In the genomic region with DNA sequence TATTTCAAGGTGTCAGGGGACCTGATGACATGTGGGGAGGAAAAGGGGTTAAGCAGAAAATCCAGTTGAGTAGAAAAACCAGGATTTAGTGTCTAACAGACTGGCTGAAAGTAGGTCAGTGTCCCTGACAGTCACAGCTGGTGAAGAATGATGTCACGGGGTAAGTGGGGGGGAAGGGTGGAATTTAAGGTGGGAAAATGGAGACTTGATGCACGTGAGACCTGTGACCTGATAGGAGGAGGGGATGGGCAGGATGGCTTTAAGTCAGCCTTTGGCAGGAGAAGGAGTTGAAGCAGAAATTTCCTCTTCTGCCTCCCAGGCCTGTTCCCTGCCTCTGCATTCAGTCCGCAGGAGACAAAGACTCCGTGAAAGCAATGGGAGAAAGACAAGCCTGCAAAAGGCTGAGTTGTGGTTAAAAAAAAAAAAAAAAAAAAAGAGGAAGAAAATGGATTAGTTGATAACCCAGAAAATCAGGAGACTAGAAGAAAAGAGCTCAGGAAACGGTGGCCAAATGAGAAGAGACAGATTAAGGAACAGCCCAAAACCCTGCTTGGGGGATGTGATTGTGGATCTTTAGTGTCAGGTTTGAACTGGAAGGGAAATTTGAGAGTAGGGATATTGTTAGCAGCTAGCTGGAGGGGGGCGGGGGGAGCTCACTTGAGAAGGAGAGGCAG, we compare ENCODE assay signal across 14 mouse cellular contexts. TPM values are rescaled to one million over a fixed set of nuclear protein-coding genes. Genes with fewer than 3 reads are reported as not detected.
DNase-seq lines count a peak whose midpoint lies in the region; ATAC-seq lines count a peak whose summit lies in the region.
"Had no signal": no experiment of that assay in that cellular context is flagged by ENCODE, and none has a peak within 500 bp of the region (broad histone marks: within the 10 kb centered on the region; RNA-seq: fewer than 3 reads in every experiment).

No protein-coding gene starts in this region.

- no peaks in the 10 kb centered on the region for H3K9me3 ChIP-seq in forebrain, embryonic 14.5 days (replicated peaks; ENCODE audit: control insufficient read depth, low read length)

- H3K4me2 ChIP-seq in forebrain, embryonic 14.5 days (ENCODE audit: low read length): no peak overlapping the region

- H3K9ac ChIP-seq in forebrain, embryonic 14.5 days (ENCODE audit: low read length): 0 out of 2 replicates have a peak overlapping the region, but pooled peaks have one; percentile 35

- H3K4me3 ChIP-seq in forebrain, embryonic 14.5 days (ENCODE audit: low read depth, low read length): no peak overlapping the region

- intact Hi-C loops in heart, postnatal 14 days (cut with DNase I): loop anchor here (2.0 kb wide), 1 partner anchor 67 kb away; no protein-coding TSS in a partner anchor

- H3K4me1 ChIP-seq in forebrain, embryonic 14.5 days (ENCODE audit: control insufficient read depth, insufficient read depth, low read length): peaks cover 20% of the 10 kb centered on the region

- H3K27ac ChIP-seq in forebrain, embryonic 14.5 days (ENCODE audit: low read depth, low read length): peak overlapping the region; percentile 76; the same call in 1 of the 2 replicates

- WGBS in forebrain, embryonic 14.5 days: 17% methylated on average over 6 of the region's 6 CpGs

- no peak for ATAC-seq in forebrain, embryonic 14.5 days
- no peak for ATAC-seq in megakaryocyte-erythroid progenitor cell, adult 5-6 weeks (replicated peaks; ENCODE audit: low FRiP score, low TSS enrichment, poor library complexity, severe bottlenecking)
- ATAC-seq: intestine, embryonic 16.5 days had no signal

- H3K27me3 ChIP-seq in forebrain, embryonic 14.5 days (replicated peaks; ENCODE audit: control insufficient read depth, insufficient read depth, low read length): no peaks in the 10 kb centered on the region

- no peaks in the 10 kb centered on the region for H3K36me3 ChIP-seq in forebrain, embryonic 14.5 days (ENCODE audit: control insufficient read depth, insufficient read depth, low read length)

- DNase-seq in ES-CJ7 (ENCODE audit: low read depth, low spot score): peak; percentile 49
- peak; percentile 45 for DNase-seq in Muller cell, postnatal 12 days (ENCODE audit: inconsistent ontology term)
- peak; percentile 24 for DNase-seq in forebrain, embryonic 14.5 days (ENCODE audit: low spot score)
- peak; percentile 57 for DNase-seq in mesoderm, embryonic 11.5 days (ENCODE audit: low read depth, low spot score)
- no peak for DNase-seq in right cerebral cortex, postnatal 10 days (ENCODE audit: low spot score in 2 of 2)
- DNase-seq in heart, postnatal 14 days: no peak
- no peak for DNase-seq in left cerebral cortex, adult 8-10 months (ENCODE audit: low spot score in 2 of 2)
- DNase-seq: adrenal gland, postnatal 25 days; cerebellum, adult 8-10 months; lung, postnatal 4 days had no signal

RNA-seq across cellular contexts. Expression of a gene that starts 4.6 kb away (rescaled TPM):
- polyA plus RNA-seq in forebrain, embryonic 14.5 days (2014; fragmentation: Nextera tagmentation; extraction: Ambion mirVana): 105 and 108 TPM in 2 replicates
- total RNA-seq in megakaryocyte-erythroid progenitor cell, adult 5-6 weeks (2014; fragmentation: Nextera tagmentation): not detected in 2 replicates
- total RNA-seq in megakaryocyte-erythroid progenitor cell, adult 5-6 weeks (2017): not detected in 2 replicates
- total RNA-seq in heart, postnatal 14 days (2021): under 1 TPM in 1 of 2 experiments, not detected in 1; 0.20 TPM
- total RNA-seq in left cerebral cortex, adult 8-10 months (2022): 10 to 100 TPM; 59.9 to 73.3 (median 65.8) TPM
- total RNA-seq: liver, adult 2 months had no signal
- polyA plus RNA-seq: liver, adult 2 months; spleen, adult 2 months had no signal

RNA-seq across cellular contexts. Expression of a gene that starts 11.7 kb away (rescaled TPM):
- 1.1 and 1.8 TPM in 2 replicates for polyA plus RNA-seq in forebrain, embryonic 14.5 days (2014; fragmentation: Nextera tagmentation; extraction: Ambion mirVana)
- not detected in 2 replicates for total RNA-seq in megakaryocyte-erythroid progenitor cell, adult 5-6 weeks (2014; fragmentation: Nextera tagmentation)
- not detected in 2 replicates for total RNA-seq in megakaryocyte-erythroid progenitor cell, adult 5-6 weeks (2017)
- total RNA-seq in heart, postnatal 14 days (2021): 10 to 100 TPM; 82.5 to 86.0 TPM
- total RNA-seq in left cerebral cortex, adult 8-10 months (2022): 1 to 10 TPM in 1 of 4 experiments, not detected in 3; 1.3 TPM
- polyA plus RNA-seq: liver, adult 2 months had no signal

RNA-seq across cellular contexts. Expression of a gene that starts 59.7 kb away (rescaled TPM):
- polyA plus RNA-seq in forebrain, embryonic 14.5 days (2014; fragmentation: Nextera tagmentation; extraction: Ambion mirVana): 0.43 and 0.52 TPM in 2 replicates
- not detected in 2 replicates for total RNA-seq in megakaryocyte-erythroid progenitor cell, adult 5-6 weeks (2014; fragmentation: Nextera tagmentation)
- not detected in 2 replicates for total RNA-seq in megakaryocyte-erythroid progenitor cell, adult 5-6 weeks (2017)
- total RNA-seq in heart, postnatal 14 days (2021): not detected
- not detected for total RNA-seq in left cerebral cortex, adult 8-10 months (2022)
- total RNA-seq: adrenal gland, postnatal 25 days; liver, adult 2 months had no signal
- polyA plus RNA-seq: intestine, embryonic 16.5 days; liver, adult 2 months had no signal

Comparison
In these comparisons a context has a peak if more than half of its experiments do, and no peak if none do; other contexts are left out.
1. DNase-seq: peak in ES-CJ7 (single experiment), Muller cell, postnatal 12 days (single experiment), forebrain, embryonic 14.5 days (single experiment) and mesoderm, embryonic 11.5 days (single experiment); none in right cerebral cortex, postnatal 10 days (0 of 2), heart, postnatal 14 days (0 of 2) and left cerebral cortex, adult 8-10 months (0 of 2).
2. RNA of a gene that starts 4.6 kb away (total RNA-seq): 59.9 to 73.3 TPM in left cerebral cortex, adult 8-10 months; 0.20 TPM in heart, postnatal 14 days and not detected in megakaryocyte-erythroid progenitor cell, adult 5-6 weeks; every median in the first group is over 10 times any median in the second.
3. RNA of a gene that starts 11.7 kb away (total RNA-seq): 82.5 to 86.0 TPM in heart, postnatal 14 days; 1.3 TPM in left cerebral cortex, adult 8-10 months and not detected in megakaryocyte-erythroid progenitor cell, adult 5-6 weeks; every median in the first group is over 10 times any median in the second.